Mouse (Mus musculus): ENCODE results near the gene Fabp3.

GRCm38 (mm10) chr4:130319564-130319963 lies 11.2 kb downstream of the Fabp3 start:
- no peak for TF ChIP-seq POLR2AphosphoS5 (IDR thresholded peaks at IDR 0.05; ENCODE audit: insufficient replicate concordance, low read depth, low read length)
- no peak for TF ChIP-seq CTCF (IDR thresholded peaks at IDR 0.05; ENCODE audit: low read depth, low read length)
- TF ChIP-seq GATA2 (IDR thresholded peaks at IDR 0.05; ENCODE audit: borderline replicate concordance, low read depth, low read length): no peak
- TF ChIP-seq TAL1 (conservative IDR thresholded peaks at IDR 0.05; ENCODE audit: low read depth, low read length): no peak
- no peak for TF ChIP-seq GATA1 (IDR thresholded peaks at IDR 0.05; ENCODE audit: borderline replicate concordance, low read length)

Data from G1E (cell line).